Mouse (Mus musculus) hindbrain, embryonic 10.5 days (tissue): ENCODE data around the gene 2510002D24Rik. TPM values are rescaled to one million over a fixed set of nuclear protein-coding genes. Genes with fewer than 3 reads are reported as not detected.

ENCODE experiments used
- DNase-seq: peaks from one replicate; pipeline ENCODE4 v3.0.0-alpha.2; 2017; ENCODE audit warnings: low spot score
- H3K27ac ChIP-seq: fragments of 300-500 bp; sonication (generic); 2 replicates; pipeline ENCODE4 v1.5.1; 2016; ENCODE audit warnings: mild to moderate bottlenecking, moderate library complexity
- H3K27me3 ChIP-seq: fragments of 300-500 bp; sonication (generic); 2 replicates; pipeline ENCODE4 v1.6.1; 2016; ENCODE audit warnings: mild to moderate bottlenecking; ENCODE audit not compliant: poor library complexity, insufficient read depth, severe bottlenecking
- H3K36me3 ChIP-seq: fragments of 300-500 bp; sonication (generic); 2 replicates; pipeline ENCODE4 v1.6.1; 2016; ENCODE audit warnings: mild to moderate bottlenecking, moderate library complexity
- H3K4me1 ChIP-seq: fragments of 300-500 bp; sonication (generic); replicated peaks from 2 replicates; pipeline ENCODE4 v1.6.1; 2016; ENCODE audit warnings: mild to moderate bottlenecking
- H3K4me3 ChIP-seq: fragments of 300-500 bp; sonication (generic); 2 replicates; pipeline ENCODE4 v1.5.1; 2016; ENCODE audit warnings: mild to moderate bottlenecking, moderate library complexity
- H3K9me3 ChIP-seq: fragments of 300-500 bp; sonication (generic); 2 replicates; pipeline ENCODE4 v1.6.1; 2016; ENCODE audit warnings: mild to moderate bottlenecking, moderate library complexity
- WGBS: fragments of 180-500 bp; shearing (Covaris S2); methylation state at CpG from one replicate; pipeline ENCODE4 v1.1.7; 2016; 5-methylcytosine and 5-hydroxymethylcytosine counted together
- polyA plus RNA-seq: library from polyadenylated mRNA; unstranded; fragments of >200 nt; fragmentation: Nextera tagmentation; extraction: Ambion mirVana; gene quantifications from 2 replicates; pipeline ENCODE4 v1.2.1, GENCODE M21; 2016

2510002D24Rik gene
- 27.3 and 27.4 TPM in 2 replicates for polyA plus RNA-seq

GRCm38 (mm10) chr16:18836468-18837208 lies at the start of gene 2510002D24Rik, which contains the start of gene Gm28539:
Gene 2510002D24Rik (plus strand): TSS chr16:18836578.
Gene Gm28539 (plus strand): TSS chr16:18836584.
- Histone ChIP-seq H3K27me3 (no peaks in the 10 kb centered on the region), H3K27ac (peak within 1 kb of the TSS; percentile 91), H3K9me3 (no peaks in the 10 kb centered on the region), H3K4me1 (peaks cover 12% of the 10 kb centered on the region), H3K4me3 (peak within 1 kb of the TSS; percentile 90), H3K36me3 (peaks cover 57% of the 10 kb centered on the region)
- peak; percentile 86 for DNase-seq
- WGBS = under 1% methylated on average over 46 of the region's 46 CpGs

- H3K4me3 ChIP-seq = no peak overlapping the region
- no peaks in the 10 kb centered on the region for H3K27me3 ChIP-seq
- no peak overlapping the region for H3K27ac ChIP-seq
- peaks cover 95% of the 10 kb centered on the region for H3K36me3 ChIP-seq
- no peak for DNase-seq
- no peaks in the 10 kb centered on the region for H3K4me1 ChIP-seq
- WGBS = 95% methylated on average over 10 of the region's 10 CpGs
- H3K9me3 ChIP-seq = no peaks in the 10 kb centered on the region
Observed at GRCm38 (mm10) chr16:18786652-18787051, 49.7 kb upstream of the 2510002D24Rik start.

GRCm38 (mm10) chr16:18788627-18789406 lies 47.6 kb upstream of the 2510002D24Rik start:
- peaks cover 95% of the 10 kb centered on the region for H3K36me3 ChIP-seq
- no peak overlapping the region for H3K27ac ChIP-seq
- 92% methylated on average over 10 of the region's 10 CpGs for WGBS
- no peaks in the 10 kb centered on the region for H3K27me3 ChIP-seq
- no peak overlapping the region for H3K4me3 ChIP-seq
- H3K4me1 ChIP-seq = no peaks in the 10 kb centered on the region
- no peaks in the 10 kb centered on the region for H3K9me3 ChIP-seq
- DNase-seq = no peak

DNA sequence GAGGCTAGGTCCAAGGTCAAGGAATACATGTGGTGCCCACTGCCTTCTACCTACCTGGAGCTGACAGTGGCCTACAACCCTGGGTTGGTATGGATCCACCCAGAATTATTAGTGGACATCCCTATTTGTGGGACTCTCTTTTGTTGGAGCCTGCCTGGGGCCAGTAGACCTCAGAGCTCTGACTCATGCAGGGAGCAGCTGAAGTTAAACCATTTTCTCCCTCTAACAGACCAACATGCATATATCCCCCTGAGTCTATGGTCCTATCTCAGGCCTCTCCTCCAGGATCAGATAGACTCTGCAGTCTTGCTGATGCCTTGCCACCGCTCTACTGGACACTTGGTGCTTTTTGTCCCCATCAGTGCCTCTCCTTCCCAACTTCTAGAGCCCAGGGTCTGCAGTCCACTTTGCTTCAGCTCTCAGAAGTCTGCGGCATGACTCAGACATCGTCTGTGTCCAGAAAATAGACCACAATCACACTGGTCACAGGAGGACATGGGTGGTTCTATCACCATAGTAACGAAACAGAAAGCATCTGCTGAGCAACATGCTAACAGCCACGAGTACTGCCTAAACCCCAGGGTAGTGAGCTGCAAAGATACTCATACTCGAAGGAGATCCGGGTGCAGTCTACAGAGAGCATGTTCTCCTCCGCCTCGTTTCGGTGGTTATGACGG lies 41.0 kb upstream of the 2510002D24Rik start:
- Histone ChIP-seq H3K27me3 (no peaks in the 10 kb centered on the region), H3K36me3 (peaks cover 98% of the 10 kb centered on the region), H3K27ac (no peak overlapping the region), H3K4me1 (no peaks in the 10 kb centered on the region), H3K9me3 (no peaks in the 10 kb centered on the region), H3K4me3 (no peak overlapping the region)
- WGBS = 92% methylated on average over 11 of the region's 11 CpGs
- no peak for DNase-seq

GRCm38 (mm10) chr16:18796645-18797044 lies 39.7 kb upstream of the 2510002D24Rik start:
- no peak for DNase-seq
- H3K4me1 ChIP-seq = no peaks in the 10 kb centered on the region
- peaks cover 98% of the 10 kb centered on the region for H3K36me3 ChIP-seq
- no peaks in the 10 kb centered on the region for H3K27me3 ChIP-seq
- no peaks in the 10 kb centered on the region for H3K9me3 ChIP-seq
- H3K27ac ChIP-seq = no peak overlapping the region
- no peak overlapping the region for H3K4me3 ChIP-seq
- 93% methylated on average over 7 of the region's 7 CpGs for WGBS

GRCm38 (mm10) chr16:18798151-18798550 lies 38.2 kb upstream of the 2510002D24Rik start:
- H3K9me3 ChIP-seq = no peaks in the 10 kb centered on the region
- peaks cover 94% of the 10 kb centered on the region for H3K36me3 ChIP-seq
- no peak for DNase-seq
- no peak overlapping the region for H3K27ac ChIP-seq
- H3K27me3 ChIP-seq = no peaks in the 10 kb centered on the region
- 92% methylated on average over 5 of the region's 5 CpGs for WGBS
- H3K4me3 ChIP-seq = no peak overlapping the region
- H3K4me1 ChIP-seq = no peaks in the 10 kb centered on the region

- no peak overlapping the region for H3K4me3 ChIP-seq
- peaks cover 91% of the 10 kb centered on the region for H3K36me3 ChIP-seq
- H3K9me3 ChIP-seq = no peaks in the 10 kb centered on the region
- WGBS = 75% methylated on average over 2 of the region's 2 CpGs
- H3K27ac ChIP-seq = no peak overlapping the region
- DNase-seq = peak; percentile 43
- no peaks in the 10 kb centered on the region for H3K4me1 ChIP-seq
- H3K27me3 ChIP-seq = no peaks in the 10 kb centered on the region
Observed at GRCm38 (mm10) chr16:18798841-18799240, 37.5 kb upstream of the 2510002D24Rik start.

DNA sequence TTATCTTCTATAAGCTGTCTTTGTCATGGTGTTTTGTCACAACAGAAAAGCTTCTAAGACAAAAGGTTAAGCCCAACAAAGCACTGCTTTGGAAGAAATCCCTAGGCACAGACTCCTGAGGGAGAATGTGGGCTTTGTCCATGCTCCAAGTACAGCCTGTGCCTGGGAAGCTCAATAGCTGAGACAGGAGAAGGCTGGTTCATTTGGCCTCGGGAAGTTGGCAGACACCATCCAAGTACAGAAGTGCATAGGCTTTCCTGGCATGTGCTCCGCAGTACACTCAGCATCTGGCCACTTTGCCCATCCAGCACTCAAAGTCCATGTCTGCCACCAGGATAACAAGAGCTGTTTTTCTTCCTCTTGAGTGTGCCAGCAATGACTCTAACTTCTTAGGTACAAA lies 30.6 kb upstream of the 2510002D24Rik start:
- 91% methylated on average over 2 of the region's 2 CpGs for WGBS
- peaks cover 81% of the 10 kb centered on the region for H3K36me3 ChIP-seq

GRCm38 (mm10) chr16:18809001-18809400 lies 27.4 kb upstream of the 2510002D24Rik start:
- peaks cover 30% of the 10 kb centered on the region for H3K4me1 ChIP-seq
- WGBS = 96% methylated on average over 5 of the region's 5 CpGs
- H3K9me3 ChIP-seq = 0 out of 2 replicates have a peak, but pooled peaks cover 3% of the 10 kb centered on the region
- DNase-seq = no peak
- H3K27me3 ChIP-seq = no peaks in the 10 kb centered on the region
- no peak overlapping the region for H3K4me3 ChIP-seq
- H3K27ac ChIP-seq = no peak overlapping the region
- peaks cover 58% of the 10 kb centered on the region for H3K36me3 ChIP-seq

More for the DNA sequence above, 30.6 kb upstream of the 2510002D24Rik start:
- Histone ChIP-seq H3K9me3 (0 out of 2 replicates have a peak, but pooled peaks cover 3% of the 10 kb centered on the region), H3K27me3 (no peaks in the 10 kb centered on the region), H3K4me3 (no peak overlapping the region), H3K4me1 (peaks cover 11% of the 10 kb centered on the region), H3K27ac (no peak overlapping the region)
- no peak for DNase-seq

GRCm38 (mm10) chr16:18811032-18811431 lies 25.3 kb upstream of the 2510002D24Rik start:
- DNase-seq = no peak
- Histone ChIP-seq H3K4me1 (peaks cover 30% of the 10 kb centered on the region), H3K36me3 (peaks cover 55% of the 10 kb centered on the region), H3K27ac (peak overlapping the region; percentile 91), H3K4me3 (peak overlapping the region; percentile 79), H3K9me3 (no peaks in the 10 kb centered on the region), H3K27me3 (no peaks in the 10 kb centered on the region)
- WGBS = 6% methylated on average over 5 of the region's 5 CpGs

DNA sequence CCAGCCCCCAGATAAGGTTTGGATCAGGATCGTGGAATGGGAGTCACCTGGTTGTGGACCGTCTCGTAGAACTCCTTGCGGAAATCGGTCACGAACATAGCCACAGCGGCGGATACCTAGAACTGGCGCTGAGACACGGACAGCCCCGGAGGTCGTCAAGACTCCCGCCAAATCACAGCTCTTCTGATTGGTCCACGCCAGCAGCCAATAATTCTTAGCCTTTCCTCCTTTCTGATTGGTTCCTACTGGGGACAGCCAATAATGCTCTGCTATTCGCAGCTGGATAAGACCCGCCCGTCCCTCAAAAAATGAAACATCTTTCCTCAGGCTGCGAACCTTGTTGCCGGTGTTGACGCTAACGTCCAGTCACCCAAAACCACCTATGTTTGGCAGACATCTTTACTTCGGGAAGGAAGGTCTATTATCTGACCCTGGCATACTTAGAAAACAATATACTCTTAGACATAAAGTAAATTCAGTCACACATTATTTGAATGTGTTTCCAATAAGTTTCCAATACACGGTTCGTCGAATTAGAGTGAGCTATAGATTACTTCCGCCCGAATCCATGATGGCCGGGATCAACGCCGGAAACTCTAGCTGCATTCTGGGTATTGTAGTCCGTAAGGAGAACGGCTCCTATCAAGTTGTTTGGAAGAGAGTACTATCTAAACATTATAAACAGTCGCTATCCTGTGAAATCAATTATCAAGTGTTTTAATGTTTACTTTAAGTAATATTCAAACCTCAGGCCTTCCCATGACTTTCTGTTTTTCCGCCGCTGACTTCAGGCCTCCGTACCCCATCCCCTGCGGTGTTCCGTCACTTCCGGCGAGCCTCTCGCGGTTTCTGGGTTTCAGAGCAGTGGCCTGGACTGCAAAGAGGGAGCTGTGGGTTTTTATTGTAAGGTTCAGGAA lies 24.7 kb upstream of the 2510002D24Rik start, which contains the start of the genes Ufd1 and Cdc45:
Gene Ufd1 (plus strand): TSS at position 312 of the 917 bp plus-strand sequence.
Gene Cdc45 (minus strand): TSS at position 520 of the 917 bp plus-strand sequence.
- Histone ChIP-seq H3K4me3 (peak within 1 kb of the TSS; percentile 79), H3K27me3 (no peaks in the 10 kb centered on the region), H3K36me3 (peaks cover 55% of the 10 kb centered on the region), H3K9me3 (no peaks in the 10 kb centered on the region), H3K27ac (peak within 1 kb of the TSS; percentile 91), H3K4me1 (peaks cover 30% of the 10 kb centered on the region)
- peak; percentile 91 for DNase-seq
- WGBS = under 1% methylated on average over 42 of the region's 42 CpGs
